Mouse (Mus musculus): Measurements from ENCODE around the gene Rffl. TPM values are rescaled to one million over a fixed set of nuclear protein-coding genes. Genes with fewer than 3 reads are reported as not detected.

The Rffl gene
- polyA plus RNA-seq, 1 experiment from 2014 or later: 9.6 TPM

- H3K4me3 ChIP-seq: no peak overlapping the region
- no peak overlapping the region for H3K4me2 ChIP-seq (replicated peaks)
- no peak overlapping the region for H3K9ac ChIP-seq
- H3K27me3 ChIP-seq: no peaks in the 10 kb centered on the region
- H3K27ac ChIP-seq: no peak overlapping the region
- H3K36me3 ChIP-seq: peaks cover 36% of the 10 kb centered on the region
- H3K9me3 ChIP-seq (replicated peaks): no peaks in the 10 kb centered on the region
- no peak for ATAC-seq (ENCODE audit: low FRiP score)
- WGBS: 85% methylated on average over 10 of the region's 10 CpGs
- H3K4me1 ChIP-seq: no peaks in the 10 kb centered on the region
These were observed 26.5 kb upstream of the Rffl start for GRCm38 (mm10) chr11:82897478-82897877.

- peaks cover 19% of the 10 kb centered on the region for H3K4me1 ChIP-seq
- no peaks in the 10 kb centered on the region for H3K36me3 ChIP-seq
- H3K27me3 ChIP-seq: peaks cover 9% of the 10 kb centered on the region; the same call in 1 of the 2 replicates
- H3K4me3 ChIP-seq: no peak within 1 kb of the TSS
- peak within 1 kb of the TSS; percentile 32; the same call in 1 of the 2 replicates for H3K9ac ChIP-seq
- ATAC-seq (ENCODE audit: low FRiP score): no peak
- no peaks in the 10 kb centered on the region for H3K9me3 ChIP-seq (replicated peaks)
- H3K4me2 ChIP-seq (replicated peaks): no peak within 1 kb of the TSS
- H3K27ac ChIP-seq: no peak within 1 kb of the TSS
- 59% methylated on average over 7 of the region's 7 CpGs for WGBS
These were observed 20.9 kb upstream of the Rffl start, which contains the start of gene Fndc8 for GRCm38 (mm10) chr11:82891936-82892335. Gene Fndc8, plus strand, starts transcription at chr11:82892124.

GRCm38 (mm10) chr11:82890342-82890762, 19.3 kb upstream of the Rffl start, which contains the start of gene Rad51d:
Gene Rad51d, minus strand, starts transcription at chr11:82890614.
- Histone ChIP-seq H3K27me3 (peaks cover 9% of the 10 kb centered on the region; the same call in 1 of the 2 replicates), H3K9ac (peak within 1 kb of the TSS; percentile 78), H3K36me3 (no peaks in the 10 kb centered on the region), H3K9me3 (replicated peaks) (no peaks in the 10 kb centered on the region), H3K27ac (peak within 1 kb of the TSS; percentile 52; the same call in 1 of the 2 replicates), H3K4me2 (replicated peaks) (peak within 1 kb of the TSS; percentile 90), H3K4me1 (peaks cover 19% of the 10 kb centered on the region), H3K4me3 (peak within 1 kb of the TSS; percentile 63)
- peak; percentile 90 for ATAC-seq (ENCODE audit: low FRiP score)
- under 1% methylated on average over 22 of the region's 26 CpGs for WGBS

DNA sequence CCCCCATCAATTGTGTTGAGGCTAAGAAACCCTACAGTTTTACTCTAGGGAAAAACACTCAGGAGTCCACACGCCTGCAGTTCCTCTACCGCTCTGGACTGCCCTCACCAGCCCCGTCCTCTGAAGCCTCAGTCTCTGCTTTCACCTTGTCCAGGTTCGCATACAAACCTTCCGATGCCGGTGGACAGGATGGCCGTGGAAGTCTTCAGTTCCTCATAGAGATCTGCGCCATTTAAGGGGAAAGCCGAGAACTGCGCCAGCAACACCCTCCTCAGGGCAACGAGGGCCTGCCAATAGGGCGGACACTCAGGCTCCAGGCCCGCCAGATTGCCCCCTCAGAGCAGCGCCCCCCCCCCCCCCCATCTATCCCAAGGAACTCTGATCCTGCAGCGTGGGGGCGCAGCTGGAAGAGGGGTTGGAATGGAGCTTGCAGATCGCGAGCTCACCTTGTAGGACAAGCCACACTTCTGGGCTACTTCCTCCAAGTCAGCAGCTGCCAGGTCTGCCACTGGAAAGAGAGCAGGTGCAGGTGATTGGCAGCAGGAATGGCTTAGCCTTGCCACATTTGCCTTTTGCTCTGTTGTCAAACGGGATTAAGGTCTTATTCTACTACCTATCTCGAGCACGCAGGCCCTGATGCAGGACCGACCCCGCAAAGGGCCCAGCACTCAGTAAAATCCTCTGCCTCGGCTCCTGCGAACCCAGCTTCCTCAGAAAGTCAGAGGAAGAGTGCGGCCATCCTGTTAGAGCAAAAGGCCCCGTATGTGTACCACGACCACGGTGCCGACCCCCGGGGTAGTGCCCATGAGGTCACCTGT, 18.7 kb upstream of the Rffl start:
- peak overlapping the region; percentile 90 for H3K4me2 ChIP-seq (replicated peaks)
- peaks cover 19% of the 10 kb centered on the region for H3K4me1 ChIP-seq
- no peaks in the 10 kb centered on the region for H3K36me3 ChIP-seq
- H3K4me3 ChIP-seq: peak overlapping the region; percentile 63
- H3K9me3 ChIP-seq (replicated peaks): no peaks in the 10 kb centered on the region
- WGBS: 7% methylated on average over 31 of the region's 31 CpGs
- peak overlapping the region; percentile 52; the same call in 1 of the 2 replicates for H3K27ac ChIP-seq
- H3K27me3 ChIP-seq: peaks cover 9% of the 10 kb centered on the region; the same call in 1 of the 2 replicates
- peak; percentile 70 for ATAC-seq (ENCODE audit: low FRiP score)
- H3K9ac ChIP-seq: peak overlapping the region; percentile 78

DNA sequence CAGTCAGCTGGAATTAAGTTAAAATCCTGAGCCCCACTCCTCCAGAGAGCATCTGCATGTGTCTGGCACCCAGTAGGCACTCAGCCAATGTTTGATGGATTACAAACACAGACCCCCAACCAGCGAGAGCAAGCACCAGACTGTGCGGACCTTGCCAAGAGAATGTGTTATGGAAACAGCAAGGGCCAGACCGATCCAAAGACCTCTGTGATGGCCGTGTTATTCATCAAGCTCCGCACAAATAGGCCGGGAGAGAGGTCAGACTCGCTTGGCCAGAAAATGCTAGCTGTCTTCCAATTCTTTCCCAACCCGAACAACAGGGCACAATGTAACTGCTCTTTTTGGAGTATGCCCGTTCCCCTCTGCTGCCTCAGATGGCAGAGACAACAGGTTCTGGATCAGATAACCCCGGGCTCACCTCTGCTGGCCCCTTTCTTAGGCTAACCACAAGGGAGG, 17.5 kb upstream of the Rffl start:
- H3K9ac ChIP-seq: peak overlapping the region; percentile 38; the same call in 1 of the 2 replicates
- no peak overlapping the region for H3K27ac ChIP-seq
- no peaks in the 10 kb centered on the region for H3K9me3 ChIP-seq (replicated peaks)
- no peak overlapping the region for H3K4me3 ChIP-seq
- WGBS: 54% methylated on average over 10 of the region's 10 CpGs
- H3K4me2 ChIP-seq (replicated peaks): peak overlapping the region; percentile 90; the same call in 1 of the 2 replicates
- H3K27me3 ChIP-seq: peaks cover 9% of the 10 kb centered on the region; the same call in 1 of the 2 replicates
- no peak for ATAC-seq (ENCODE audit: low FRiP score)
- H3K36me3 ChIP-seq: no peaks in the 10 kb centered on the region
- H3K4me1 ChIP-seq: peaks cover 19% of the 10 kb centered on the region

- Histone ChIP-seq H3K4me3 (no peak overlapping the region), H3K36me3 (0 out of 2 replicates have a peak, but pooled peaks cover 7% of the 10 kb centered on the region), H3K4me1 (peaks cover 19% of the 10 kb centered on the region), H3K9ac (no peak overlapping the region), H3K9me3 (replicated peaks) (no peaks in the 10 kb centered on the region), H3K4me2 (replicated peaks) (no peak overlapping the region), H3K27ac (no peak overlapping the region), H3K27me3 (peaks cover 2% of the 10 kb centered on the region; the same call in 1 of the 2 replicates)
- ATAC-seq (ENCODE audit: low FRiP score): no peak
- WGBS: 86% methylated on average over 3 of the region's 3 CpGs
These were observed 15.5 kb upstream of the Rffl start for GRCm38 (mm10) chr11:82886559-82886958.

DNA sequence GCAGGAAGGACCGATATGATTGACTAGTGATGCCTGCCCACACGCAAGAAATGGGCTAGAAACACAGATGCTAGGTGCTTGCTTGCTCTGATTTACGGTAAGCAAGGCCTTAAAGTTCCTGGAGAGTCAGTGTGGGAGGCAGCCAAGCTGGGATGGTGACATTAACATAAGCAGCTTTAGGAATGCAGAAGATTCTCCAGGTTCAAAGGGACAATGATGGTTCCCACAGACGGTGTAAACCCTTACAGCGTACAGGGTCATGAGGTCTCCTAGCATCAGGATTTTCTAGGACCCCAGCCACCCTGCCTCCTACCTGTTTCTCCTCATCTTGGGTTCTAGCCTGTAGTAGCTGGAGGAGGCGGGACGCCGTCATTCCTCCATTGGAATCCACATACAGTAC, 12.2 kb upstream of the Rffl start:
- no peak overlapping the region for H3K4me2 ChIP-seq (replicated peaks)
- no peak for ATAC-seq (ENCODE audit: low FRiP score)
- WGBS: 70% methylated on average over 8 of the region's 8 CpGs

GRCm38 (mm10) chr11:82877726-82878344, 6.8 kb upstream of the Rffl start:
- H3K27ac ChIP-seq: no peak overlapping the region
- H3K9me3 ChIP-seq (replicated peaks): no peaks in the 10 kb centered on the region
- no peak for ATAC-seq (ENCODE audit: low FRiP score)
- no peak overlapping the region for H3K9ac ChIP-seq
- H3K4me3 ChIP-seq: no peak overlapping the region
- H3K27me3 ChIP-seq: no peaks in the 10 kb centered on the region
- 81% methylated on average over 7 of the region's 7 CpGs for WGBS
- H3K36me3 ChIP-seq: 0 out of 2 replicates have a peak, but pooled peaks cover 11% of the 10 kb centered on the region
- no peak overlapping the region for H3K4me2 ChIP-seq (replicated peaks)
- H3K4me1 ChIP-seq: no peaks in the 10 kb centered on the region

More for the DNA sequence above, 12.2 kb upstream of the Rffl start:
- H3K4me1 ChIP-seq: peaks cover under 1% of the 10 kb centered on the region; the same call in 1 of the 2 replicates
- H3K27me3 ChIP-seq: no peaks in the 10 kb centered on the region
- no peak overlapping the region for H3K27ac ChIP-seq
- H3K36me3 ChIP-seq: 0 out of 2 replicates have a peak, but pooled peaks cover 11% of the 10 kb centered on the region
- no peaks in the 10 kb centered on the region for H3K9me3 ChIP-seq (replicated peaks)
- H3K9ac ChIP-seq: no peak overlapping the region
- no peak overlapping the region for H3K4me3 ChIP-seq

DNA sequence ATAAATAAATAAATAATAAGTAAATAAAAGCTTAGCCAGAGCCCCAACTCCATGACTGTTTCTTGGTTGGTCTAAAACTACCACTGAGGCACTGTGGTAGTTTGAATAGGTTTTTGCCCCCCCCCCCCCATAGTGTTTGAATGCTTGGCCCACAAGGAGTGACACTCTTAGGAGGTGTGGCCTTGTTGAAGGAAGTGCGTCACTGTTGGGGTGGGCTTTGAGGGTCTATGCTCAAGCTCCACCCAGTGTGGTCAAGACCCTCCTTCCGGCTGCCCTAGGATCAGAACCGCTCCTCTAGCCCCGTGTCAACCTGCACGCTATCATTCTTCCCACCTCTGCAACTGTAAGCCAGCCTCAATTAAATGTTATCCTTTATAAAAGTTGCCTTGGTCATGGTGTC, 4.6 kb upstream of the Rffl start:
- no peak overlapping the region for H3K9ac ChIP-seq
- no peak overlapping the region for H3K27ac ChIP-seq
- no peak overlapping the region for H3K4me3 ChIP-seq
- H3K4me2 ChIP-seq (replicated peaks): no peak overlapping the region
- H3K4me1 ChIP-seq: peaks cover 2% of the 10 kb centered on the region; the same call in 1 of the 2 replicates
- WGBS: 96% methylated on average over 5 of the region's 5 CpGs
- ATAC-seq (ENCODE audit: low FRiP score): no peak
- H3K27me3 ChIP-seq: no peaks in the 10 kb centered on the region
- no peaks in the 10 kb centered on the region for H3K9me3 ChIP-seq (replicated peaks)
- H3K36me3 ChIP-seq: 0 out of 2 replicates have a peak, but pooled peaks cover 4% of the 10 kb centered on the region

DNA sequence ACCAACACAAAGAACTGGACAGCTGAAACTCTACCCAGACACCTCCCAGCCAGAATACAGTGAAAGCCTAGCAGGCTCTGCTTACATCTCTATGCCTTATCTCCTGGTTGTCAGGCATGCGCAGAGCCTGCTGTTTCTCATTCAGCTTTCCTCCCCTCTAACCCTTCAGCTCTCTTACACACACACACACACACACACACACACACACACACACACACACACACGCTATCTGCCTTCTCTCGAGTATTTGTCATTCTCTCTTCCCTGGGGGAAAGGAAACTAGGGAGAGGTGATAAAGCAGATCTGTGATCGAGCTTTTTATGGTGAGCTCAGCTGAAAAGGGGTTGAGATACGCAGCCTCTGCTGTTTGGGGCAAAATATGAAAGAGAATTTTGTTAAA, 3.9 kb upstream of the Rffl start:
- no peak overlapping the region for H3K27ac ChIP-seq
- H3K9ac ChIP-seq: no peak overlapping the region
- H3K4me1 ChIP-seq: peaks cover 6% of the 10 kb centered on the region; the same call in 1 of the 2 replicates
- H3K4me3 ChIP-seq: no peak overlapping the region
- no peak overlapping the region for H3K4me2 ChIP-seq (replicated peaks)
- H3K36me3 ChIP-seq: 0 out of 2 replicates have a peak, but pooled peaks cover 4% of the 10 kb centered on the region
- 79% methylated on average over 5 of the region's 5 CpGs for WGBS
- ATAC-seq (ENCODE audit: low FRiP score): no peak
- no peaks in the 10 kb centered on the region for H3K9me3 ChIP-seq (replicated peaks)
- H3K27me3 ChIP-seq: no peaks in the 10 kb centered on the region

GRCm38 (mm10) chr11:82870173-82871030, 608 bp downstream of the Rffl start:
- peak overlapping the region; percentile 85 for H3K4me2 ChIP-seq (replicated peaks)
- peak overlapping the region; percentile 79 for H3K4me3 ChIP-seq
- H3K27ac ChIP-seq: no peak overlapping the region
- no peaks in the 10 kb centered on the region for H3K27me3 ChIP-seq
- H3K9ac ChIP-seq: peak overlapping the region; percentile 77
- ATAC-seq (ENCODE audit: low FRiP score): 0 out of 2 replicates have a peak, but pooled peaks have one; percentile 36
- peaks cover 6% of the 10 kb centered on the region; the same call in 1 of the 2 replicates for H3K4me1 ChIP-seq
- no peaks in the 10 kb centered on the region for H3K36me3 ChIP-seq
- H3K9me3 ChIP-seq (replicated peaks): no peaks in the 10 kb centered on the region
- 5% methylated on average over 36 of the region's 36 CpGs for WGBS

Measured in hindbrain, embryonic 12.5 days (tissue).